Mouse (Mus musculus): ENCODE data around the gene Jmjd4. TPM values are rescaled to one million over a fixed set of nuclear protein-coding genes. Genes with fewer than 3 reads are reported as not detected.

Gene Jmjd4
- total and polyA plus RNA-seq, 3 experiments: 9.6 to 15.7 (median 10.2) TPM

- TF ChIP-seq RAD21 (IDR thresholded peaks at IDR 0.05; ENCODE audit: low read depth, low read length): no peak
- no peak for TF ChIP-seq E2F4 (IDR thresholded peaks at IDR 0.05; ENCODE audit: insufficient replicate concordance, low read depth, low read length)
- no peak for TF ChIP-seq USF1 (IDR thresholded peaks at IDR 0.05; ENCODE audit: low read depth, low read length)
- TF ChIP-seq POLR2AphosphoS2 (IDR thresholded peaks at IDR 0.05; ENCODE audit: low read depth, low read length): peak; percentile 67; the same call in 1 of the 2 replicates
- peak; percentile 75 for TF ChIP-seq MAX (IDR thresholded peaks at IDR 0.05; ENCODE audit: low read length)
- peak; percentile 35; the same call in 1 of the 2 replicates for TF ChIP-seq HCFC1 (IDR thresholded peaks at IDR 0.05; ENCODE audit: low read depth, low read length)
- TF ChIP-seq CTCF (conservative IDR thresholded peaks at IDR 0.05 in 1 of 2, IDR thresholded peaks at IDR 0.05 in 1 of 2; ENCODE audit: low read depth in 2 of 2, low read length in 2 of 2): no peak
- peak; percentile 50; the same call in 1 of the 2 replicates for TF ChIP-seq NRF1 (IDR thresholded peaks at IDR 0.05; ENCODE audit: low read depth, low read length)
- TF ChIP-seq ZNF384 (IDR thresholded peaks at IDR 0.05; ENCODE audit: low read depth, low read length): no peak
- no peak for TF ChIP-seq ETS1 (conservative IDR thresholded peaks at IDR 0.05; ENCODE audit: low read depth, low read length)
- TF ChIP-seq ZC3H11A (IDR thresholded peaks at IDR 0.05; ENCODE audit: low read depth, low read length): no peak
- TF ChIP-seq CHD1 (IDR thresholded peaks at IDR 0.05; ENCODE audit: low read depth, low read length): no peak
- TF ChIP-seq MEF2A (IDR thresholded peaks at IDR 0.05; ENCODE audit: borderline replicate concordance, low read depth, low read length): peak; percentile 53
- TF ChIP-seq ELF1 (IDR thresholded peaks at IDR 0.05; ENCODE audit: low read depth, low read length): peak; percentile 44; the same call in 1 of the 2 replicates
- no peak for TF ChIP-seq GABPA (IDR thresholded peaks at IDR 0.05; ENCODE audit: insufficient replicate concordance, low read depth, low read length)
- TF ChIP-seq JUN (IDR thresholded peaks at IDR 0.05; ENCODE audit: insufficient read depth, low read depth, low read length): no peak
- TF ChIP-seq ZMIZ1 (IDR thresholded peaks at IDR 0.05; ENCODE audit: low read depth, low read length): peak; percentile 57
- no peak for TF ChIP-seq SMC3 (IDR thresholded peaks at IDR 0.05; ENCODE audit: low read depth, low read length)
Measured at GRCm38 (mm10) chr11:59505351-59505838, 55.5 kb downstream of the Jmjd4 start (continued).

DNA sequence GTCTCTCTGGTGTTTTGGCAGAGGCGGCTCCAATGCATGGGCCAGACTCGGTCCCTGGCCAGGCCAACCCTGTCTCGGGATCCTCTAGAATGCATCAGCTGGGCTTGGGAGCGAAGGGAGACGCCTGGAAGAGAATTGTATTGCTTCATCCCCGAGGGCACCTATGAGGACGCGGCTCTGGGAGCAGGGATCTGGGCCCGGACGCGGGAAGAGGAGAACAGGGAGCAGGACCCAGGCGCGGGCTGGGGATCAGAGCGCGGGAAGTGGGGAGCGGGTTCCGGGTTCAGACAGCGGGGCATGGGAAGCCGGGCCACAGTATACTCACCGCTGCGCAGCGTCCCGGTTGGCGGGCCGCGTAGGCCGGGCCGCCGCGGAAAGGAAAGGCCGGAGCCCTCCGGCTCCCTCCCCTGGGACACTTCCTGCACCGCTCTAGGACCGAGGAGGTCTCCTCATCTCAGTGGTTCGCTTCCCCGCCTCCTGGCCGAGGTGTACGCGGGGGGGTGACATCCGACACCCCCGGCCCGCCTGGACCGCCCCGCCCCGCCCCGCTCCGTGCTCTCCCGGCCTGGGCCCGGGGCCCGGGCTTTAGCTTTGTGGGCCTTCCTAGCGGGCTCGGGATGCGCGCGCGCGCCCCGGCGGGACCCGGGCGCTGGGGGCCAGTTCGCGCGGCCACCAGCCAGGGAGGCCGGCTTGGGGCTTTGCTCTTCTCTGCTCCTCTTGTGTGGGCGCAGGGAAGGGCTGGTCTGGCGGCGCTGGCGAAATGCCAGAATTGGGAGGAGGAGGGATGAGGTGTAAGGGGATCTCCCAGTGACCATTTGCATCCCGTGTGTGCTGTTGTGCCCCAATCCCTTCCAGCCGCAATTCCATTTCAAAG, 56.2 kb downstream of the Jmjd4 start:
- H3K4me1 ChIP-seq (ENCODE audit: control insufficient read depth in 1 of 2, insufficient read depth in 2 of 2): peaks cover 4 to 55% of the 10 kb centered on the region in 2 experiments; a peak in 3 of 4 replicates
- H3K9me3 ChIP-seq (replicated peaks; ENCODE audit: low read length): no peaks in the 10 kb centered on the region
- dilution Hi-C loops (cut with MboI; ENCODE audit: extremely low pct_ligation_motif_present, extremely low pct_unique_long_range_greater_than_20kb, low sequenced_read_pairs) (no loop called here), in situ Hi-C loops (cut with MboI; ENCODE audit: low pct_ligation_motif_present, low pct_unique_long_range_greater_than_20kb, low sequenced_read_pairs) (no loop called here)
- peaks cover 2% of the 10 kb centered on the region; the same call in 1 of the 2 replicates for H3K79me2 ChIP-seq (replicated peaks; ENCODE audit: control insufficient read depth, extremely low read depth, insufficient read depth, poor library complexity, severe bottlenecking)
- peak overlapping the region; percentile 89 for H3K9ac ChIP-seq (ENCODE audit: insufficient read depth, low read depth)
- peaks cover 30 to 65% of the 10 kb centered on the region in 2 experiments for H3K36me3 ChIP-seq (replicated peaks in 1 of 2; ENCODE audit: control insufficient read depth in 1 of 2, insufficient read depth in 1 of 2, low read length in 1 of 2)
- peak; percentile 84 for DNase-seq (ENCODE audit: extremely low read depth)
- H3K27ac ChIP-seq (ENCODE audit: insufficient read depth, low read depth): no peak overlapping the region; the same call in 1 of the 2 replicates
- peak overlapping the region; percentile 87 for H3K4me2 ChIP-seq (ENCODE audit: insufficient read depth, low read depth, poor library complexity, severe bottlenecking)
- H3K27me3 ChIP-seq (replicated peaks): no peaks in the 10 kb centered on the region
- peak overlapping the region; percentile 76 to 100 (median 80) for H3K4me3 ChIP-seq (replicated peaks in 1 of 3; ENCODE audit: low read depth in 2 of 3, low read length in 2 of 3, poor library complexity in 1 of 3)
- no peak for TF ChIP-seq CHD1 (IDR thresholded peaks at IDR 0.05; ENCODE audit: low read depth, low read length)
- TF ChIP-seq EP300 (IDR thresholded peaks at IDR 0.05; ENCODE audit: low read length): no peak
- TF ChIP-seq USF1 (IDR thresholded peaks at IDR 0.05; ENCODE audit: low read depth, low read length): no peak
- TF ChIP-seq ZMIZ1 (IDR thresholded peaks at IDR 0.05; ENCODE audit: low read depth, low read length): no peak; the same call in 1 of the 2 replicates
- no peak for TF ChIP-seq E2F4 (IDR thresholded peaks at IDR 0.05; ENCODE audit: insufficient replicate concordance, low read depth, low read length)
- TF ChIP-seq POLR2AphosphoS2 (IDR thresholded peaks at IDR 0.05; ENCODE audit: low read depth, low read length): no peak
- TF ChIP-seq ZC3H11A (IDR thresholded peaks at IDR 0.05; ENCODE audit: low read depth, low read length): no peak
- peak; percentile 84 for TF ChIP-seq HCFC1 (IDR thresholded peaks at IDR 0.05; ENCODE audit: low read depth, low read length)
- TF ChIP-seq RAD21 (IDR thresholded peaks at IDR 0.05; ENCODE audit: low read depth, low read length): no peak
- no peak for TF ChIP-seq CTCF (conservative IDR thresholded peaks at IDR 0.05 in 1 of 2, IDR thresholded peaks at IDR 0.05 in 1 of 2; ENCODE audit: low read depth in 2 of 2, low read length in 2 of 2)
- TF ChIP-seq RCOR1 (conservative IDR thresholded peaks at IDR 0.05; ENCODE audit: low read depth, low read length): no peak
- TF ChIP-seq BHLHE40 (IDR thresholded peaks at IDR 0.05; ENCODE audit: low read depth, low read length): no peak
- no peak for TF ChIP-seq USF2 (conservative IDR thresholded peaks at IDR 0.05; ENCODE audit: low read depth, low read length)
- no peak for TF ChIP-seq CHD2 (IDR thresholded peaks at IDR 0.05; ENCODE audit: low read length)
- peak; percentile 62; the same call in 1 of the 2 replicates for TF ChIP-seq NELFE (IDR thresholded peaks at IDR 0.05; ENCODE audit: low read depth, low read length)
- peak; percentile 64; the same call in 1 of the 2 replicates for TF ChIP-seq SIN3A (IDR thresholded peaks at IDR 0.05; ENCODE audit: low read length)
- TF ChIP-seq JUN (IDR thresholded peaks at IDR 0.05; ENCODE audit: insufficient read depth, low read depth, low read length): no peak
- TF ChIP-seq IRF4 (IDR thresholded peaks at IDR 0.05; ENCODE audit: low read depth, low read length): peak; percentile 65; the same call in 1 of the 2 replicates
- no peak for TF ChIP-seq ZKSCAN1 (IDR thresholded peaks at IDR 0.05; ENCODE audit: borderline replicate concordance, low read depth, low read length)
- TF ChIP-seq KAT2A (IDR thresholded peaks at IDR 0.05; ENCODE audit: insufficient replicate concordance, low read length): peak; percentile 83; the same call in 1 of the 2 replicates
- no peak for TF ChIP-seq MAX (IDR thresholded peaks at IDR 0.05; ENCODE audit: low read length)
- TF ChIP-seq PAX5 (IDR thresholded peaks at IDR 0.05; ENCODE audit: low read length): no peak
- TF ChIP-seq GABPA (IDR thresholded peaks at IDR 0.05; ENCODE audit: insufficient replicate concordance, low read depth, low read length): peak; percentile 19; the same call in 1 of the 2 replicates
- peak; percentile 81 for TF ChIP-seq TCF12 (IDR thresholded peaks at IDR 0.05; ENCODE audit: low read depth, low read length)
- TF ChIP-seq ELF1 (IDR thresholded peaks at IDR 0.05; ENCODE audit: low read depth, low read length): peak; percentile 84
- no peak for TF ChIP-seq ZNF384 (IDR thresholded peaks at IDR 0.05; ENCODE audit: low read depth, low read length)

All from CH12.LX (cell line).